Mouse (Mus musculus) spleen, adult 2 months (tissue): ENCODE results near the gene Alkbh6.

Experiments
- CTCF ChIP-seq: fragments of 200-500 bp; IDR thresholded peaks from 2 replicates; pipeline ENCODE4 v1.5.1; 2011; ENCODE audit warnings: mild to moderate bottlenecking, inconsistent platforms; ENCODE audit not compliant: insufficient read depth, insufficient read length, insufficient replicate concordance; ENCODE audit errors: extremely low read depth
- POLR2A ChIP-seq: fragments of 200-500 bp; IDR thresholded peaks from 2 replicates; pipeline ENCODE4 v1.6.1; 2011; ENCODE audit warnings: low read depth, low read length, inconsistent platforms

DNA sequence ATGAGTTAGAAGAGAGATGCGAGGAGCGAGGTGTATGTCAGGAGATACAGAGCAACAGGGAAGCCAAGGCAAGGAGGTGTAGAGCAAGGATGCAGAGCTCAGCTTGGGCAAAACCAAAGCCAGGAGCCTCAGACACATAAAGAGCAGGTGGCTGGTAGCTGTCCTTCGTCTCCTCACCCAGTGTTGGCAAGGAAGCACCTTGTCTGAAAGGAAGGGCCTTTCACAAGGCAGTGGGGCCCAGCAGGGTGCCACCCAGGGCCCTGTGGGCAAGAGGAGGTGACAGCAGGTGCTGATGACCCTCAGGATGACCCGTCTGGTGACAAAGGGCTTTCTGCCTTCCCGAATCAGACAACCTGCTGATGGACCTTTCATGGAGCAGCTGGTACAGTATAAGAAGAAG is 26.0 kb downstream of the Alkbh6 start:
- TF ChIP-seq CTCF (no peak), POLR2A (no peak)
